Mouse (Mus musculus) adrenal gland, postnatal 10 days (tissue): ENCODE measurements at regions not wholly inside any gene's neighbourhood (a gene's known extent, or its start where the extent isn't known, plus 50 kb on each side); places are given as distances from the start of the nearest gene placed in this dataset.
"Not testable (repeated sequence)": the region's sequence is repeated elsewhere in the genome, so short reads cannot be mapped to it uniquely, and the experiment has no call there.

Experiments
- DNase-seq: peaks from one replicate; pipeline ENCODE4 v3.0.0; 2021; ENCODE audit warnings: mixed read lengths

DNA sequence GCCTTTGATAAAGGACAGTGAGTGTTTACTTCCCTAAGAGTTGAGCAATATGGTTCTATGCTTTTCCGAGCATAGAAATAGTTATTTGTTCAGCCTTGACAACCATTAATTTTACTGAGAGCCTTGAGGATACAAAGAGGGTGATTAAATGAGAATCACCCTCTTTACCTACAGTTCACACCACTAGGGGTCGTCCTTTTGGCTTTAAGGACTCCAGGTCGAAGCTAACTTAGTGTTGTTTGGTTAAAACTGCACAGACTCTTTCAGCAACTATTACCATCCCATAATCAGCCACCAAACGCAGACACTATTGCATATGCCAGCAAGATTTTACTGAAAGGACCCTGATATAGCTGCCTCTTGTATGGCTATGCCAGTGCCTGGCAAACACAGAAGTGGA is 559.2 kb upstream of the 2610301B20Rik start:
- no peak for DNase-seq

DNA sequence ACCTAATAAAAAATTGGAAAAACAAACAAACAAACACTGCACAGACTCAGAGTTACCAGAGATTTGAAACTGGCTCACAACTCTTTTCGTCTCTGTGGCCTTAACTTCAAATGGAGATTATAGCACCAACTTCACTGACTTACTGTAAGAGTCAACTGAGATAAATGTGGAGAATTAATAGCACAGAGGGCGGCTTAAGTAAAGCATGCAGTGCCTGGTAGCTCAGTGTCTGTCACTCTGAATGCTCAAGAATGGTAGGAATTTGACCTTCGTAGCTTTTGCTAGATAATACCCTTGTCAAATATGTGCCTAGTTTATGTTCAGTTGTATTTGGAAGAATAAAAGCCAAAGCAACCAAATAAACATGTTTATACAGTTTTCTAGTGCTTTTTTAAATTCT is 558.4 kb upstream of the 2610301B20Rik start:
- no peak for DNase-seq

DNA sequence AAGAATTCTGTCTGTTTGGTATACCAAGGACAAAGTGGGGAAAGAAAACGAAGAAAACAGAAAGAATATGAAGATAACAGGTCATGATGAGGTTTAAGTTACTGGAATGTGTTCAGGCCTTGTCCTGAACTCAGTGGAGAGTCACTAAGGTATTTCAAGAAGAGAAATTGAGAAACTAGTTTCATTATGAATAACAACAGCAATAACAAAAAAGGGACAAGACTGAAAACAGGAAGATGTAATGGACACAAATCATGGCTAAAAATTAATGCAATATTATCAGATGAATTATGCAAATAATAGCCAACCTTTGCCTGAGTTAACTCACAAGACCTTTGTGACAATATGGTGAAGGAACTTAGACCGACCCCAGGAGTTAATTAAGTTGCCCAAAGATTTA is 530.2 kb upstream of the 2610301B20Rik start:
- no peak for DNase-seq

DNA sequence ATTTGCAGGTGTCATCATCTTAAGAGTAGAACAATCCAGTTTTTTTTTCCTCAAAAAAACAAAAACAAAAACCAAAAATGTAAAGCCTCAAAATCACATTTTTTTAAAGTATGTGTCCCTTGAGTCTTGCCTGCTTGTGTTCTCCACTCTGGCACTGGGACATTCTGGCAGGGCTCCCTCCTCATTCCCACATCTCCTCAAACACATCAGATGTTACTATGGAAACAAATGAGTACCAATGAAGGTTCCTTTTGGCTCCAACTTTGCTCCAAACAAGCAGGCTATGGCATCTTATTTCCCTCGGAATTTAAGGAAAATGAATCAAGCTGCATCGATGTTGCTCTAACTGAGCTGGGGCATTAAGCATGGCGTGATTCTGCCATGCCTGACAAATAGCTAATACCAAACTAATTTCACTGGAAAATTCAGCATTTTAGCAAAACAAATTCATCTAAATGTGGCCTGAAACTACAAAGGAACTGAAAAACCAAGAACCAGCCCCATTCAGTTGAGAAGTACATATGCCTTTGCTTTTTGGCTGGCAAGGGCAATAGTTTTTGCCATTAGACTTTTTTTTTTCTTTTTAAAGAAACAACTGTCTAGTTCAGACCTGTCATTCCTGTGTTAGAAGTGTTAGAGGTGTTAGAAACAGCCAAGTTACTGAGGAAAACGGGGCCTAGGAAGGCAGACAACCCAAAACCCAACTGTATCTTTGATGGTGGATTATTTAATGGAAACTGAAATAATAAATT is 522.2 kb upstream of the 2610301B20Rik start:
- no peak for DNase-seq

DNA sequence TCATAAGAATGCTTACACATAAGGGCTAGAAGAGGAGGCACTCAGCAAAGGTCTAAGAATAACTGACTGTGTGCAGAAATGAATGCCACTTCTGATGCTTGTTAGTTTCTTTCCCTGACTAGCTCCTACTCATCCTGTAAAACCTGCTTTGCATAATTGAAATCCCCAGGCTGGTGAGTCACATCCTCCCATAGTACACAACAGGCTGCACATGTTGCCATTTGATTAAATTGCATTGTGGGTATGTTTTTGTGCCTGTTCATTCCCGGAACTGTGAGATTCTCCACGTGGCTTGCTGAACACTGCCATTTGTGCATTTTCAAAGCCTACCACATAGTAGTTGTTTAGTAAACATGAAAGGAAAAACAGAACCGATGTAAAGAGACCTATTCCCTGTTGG is 516.7 kb upstream of the 2610301B20Rik start:
- no peak for DNase-seq

DNA sequence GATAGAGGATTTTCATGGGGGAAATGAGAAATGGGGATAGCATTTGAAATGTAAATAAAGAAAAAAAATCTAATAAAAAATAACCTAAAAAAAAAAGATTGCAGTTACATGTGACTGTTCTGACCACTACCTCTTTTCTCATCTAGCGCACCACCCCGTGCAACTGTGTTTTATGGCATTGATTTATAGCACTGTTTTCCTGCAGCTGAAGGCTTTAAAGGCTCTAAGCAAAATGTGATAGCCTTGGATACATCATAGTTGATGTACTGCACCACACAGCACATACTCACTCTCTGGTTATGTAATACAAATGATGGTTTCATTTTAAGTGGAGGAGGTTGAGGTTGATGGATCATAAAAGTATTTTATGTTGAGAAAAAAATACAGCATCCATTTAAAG is 484.5 kb upstream of the 2610301B20Rik start:
- no peak for DNase-seq

DNA sequence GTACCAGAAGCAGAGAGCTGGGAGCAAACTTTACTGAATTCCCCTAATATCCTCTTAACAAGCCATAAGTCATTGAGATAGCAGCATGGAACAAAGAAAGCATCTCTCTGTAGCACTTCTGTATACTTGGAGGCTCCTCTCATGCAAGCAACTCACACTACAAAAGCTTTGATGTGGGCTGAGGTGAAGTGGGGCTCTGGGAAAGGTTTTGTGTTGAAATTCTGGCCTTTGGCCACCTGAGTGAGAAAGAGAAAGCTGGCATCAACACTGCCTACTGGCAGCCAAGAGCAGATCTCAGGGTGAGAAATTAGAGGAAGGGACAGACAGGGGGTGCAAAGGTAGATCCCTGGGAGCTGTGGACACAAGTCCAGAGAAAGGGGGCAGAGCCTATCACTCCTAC is 477.0 kb upstream of the 2610301B20Rik start:
- DNase-seq = peak; percentile 15

DNA sequence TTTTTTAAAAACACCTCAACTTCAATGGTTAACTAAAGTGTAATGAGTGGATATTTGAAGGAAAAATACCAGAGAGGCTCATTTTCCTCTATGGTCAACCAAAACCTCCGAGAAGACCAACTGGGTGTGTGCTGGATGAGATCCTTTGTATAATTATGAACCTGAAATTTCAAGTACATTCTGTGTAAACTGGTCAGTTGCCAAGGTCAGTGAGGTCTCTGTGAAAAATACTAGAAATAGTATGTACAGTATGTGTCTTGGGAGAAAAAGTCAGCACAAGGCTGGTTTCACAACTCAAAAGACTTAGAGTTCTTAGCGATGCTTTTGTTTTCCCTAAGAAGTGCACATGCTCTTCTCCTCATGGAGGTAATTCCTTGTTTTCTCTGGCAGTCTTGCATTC is 476.2 kb upstream of the 2610301B20Rik start:
- no peak for DNase-seq

DNA sequence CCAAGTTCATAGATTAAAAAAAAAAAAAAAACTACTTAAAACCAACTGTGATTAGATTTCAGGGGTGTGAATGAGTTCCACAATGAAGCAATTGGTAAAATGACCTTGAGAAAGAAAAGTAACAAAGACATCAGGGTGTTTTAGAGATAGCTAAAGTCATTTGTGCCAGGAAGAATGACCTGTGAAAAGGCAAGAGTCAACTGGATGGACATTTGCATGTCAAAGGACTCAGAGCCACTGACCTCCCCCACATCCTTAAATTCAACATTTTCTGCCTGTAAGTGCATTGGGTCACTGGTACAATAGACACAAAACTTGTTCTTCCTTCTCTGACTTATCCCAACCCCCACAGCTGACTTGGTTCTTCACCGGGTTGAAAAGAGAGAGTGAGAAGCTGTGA is 474.6 kb upstream of the 2610301B20Rik start:
- DNase-seq = no peak

DNA sequence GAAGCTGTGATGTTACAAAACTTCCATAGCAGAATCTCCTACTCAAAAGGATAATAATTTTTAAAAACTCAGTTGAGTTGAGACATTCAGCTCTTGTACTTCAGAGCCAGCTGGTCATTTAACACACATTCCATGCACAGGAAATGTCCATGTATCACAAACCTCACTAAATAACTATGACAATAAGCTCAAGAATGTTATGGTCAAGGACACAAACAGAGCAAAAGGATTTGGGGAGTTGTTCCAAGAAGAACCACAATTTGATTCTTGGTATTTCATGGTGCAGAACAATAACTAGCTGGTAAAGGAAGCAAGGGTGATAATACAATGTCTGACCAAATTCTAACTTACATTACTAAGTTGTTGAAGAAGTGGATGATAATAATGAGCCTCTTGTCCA is 471.4 kb upstream of the 2610301B20Rik start:
- DNase-seq = no peak

DNA sequence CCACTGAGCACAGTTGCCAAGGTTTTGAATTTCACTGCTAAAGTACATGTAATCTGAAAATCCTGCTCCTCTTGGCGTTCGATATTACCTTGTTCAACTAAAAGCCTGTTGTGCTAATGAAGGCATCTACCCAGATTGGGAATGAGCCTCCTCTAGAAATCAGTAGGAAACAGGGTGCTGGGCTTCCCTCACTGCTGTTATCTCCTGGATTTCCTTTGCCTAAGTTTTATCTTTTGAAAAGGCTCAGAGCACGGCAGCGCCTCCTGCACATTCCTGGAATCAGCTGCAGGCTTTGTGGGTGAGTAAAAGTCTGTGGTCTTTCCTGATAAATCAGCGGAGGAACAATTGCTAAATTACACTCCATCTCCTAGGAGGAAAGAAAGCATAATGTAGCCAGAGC is 469.9 kb upstream of the 2610301B20Rik start:
- no peak for DNase-seq

DNA sequence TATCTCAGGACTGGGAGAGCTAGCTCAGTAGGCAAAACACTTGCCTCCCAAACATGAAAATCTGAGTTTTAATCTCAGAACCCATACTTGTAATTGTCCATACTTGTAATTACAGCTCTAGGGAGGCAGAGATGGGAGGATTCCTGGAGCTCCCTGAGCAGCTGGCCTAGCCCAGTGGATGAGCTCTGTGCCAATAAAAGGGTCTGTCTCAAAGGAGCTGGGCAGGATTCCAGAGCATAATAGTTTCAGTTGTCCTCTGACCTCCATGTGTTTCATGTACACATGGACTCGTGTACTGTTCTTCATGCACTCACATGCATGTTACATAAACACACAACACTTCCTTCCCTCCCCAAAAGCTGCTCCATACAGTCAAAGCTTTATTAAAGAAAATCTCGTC is 469.2 kb upstream of the 2610301B20Rik start:
- no peak for DNase-seq

DNA sequence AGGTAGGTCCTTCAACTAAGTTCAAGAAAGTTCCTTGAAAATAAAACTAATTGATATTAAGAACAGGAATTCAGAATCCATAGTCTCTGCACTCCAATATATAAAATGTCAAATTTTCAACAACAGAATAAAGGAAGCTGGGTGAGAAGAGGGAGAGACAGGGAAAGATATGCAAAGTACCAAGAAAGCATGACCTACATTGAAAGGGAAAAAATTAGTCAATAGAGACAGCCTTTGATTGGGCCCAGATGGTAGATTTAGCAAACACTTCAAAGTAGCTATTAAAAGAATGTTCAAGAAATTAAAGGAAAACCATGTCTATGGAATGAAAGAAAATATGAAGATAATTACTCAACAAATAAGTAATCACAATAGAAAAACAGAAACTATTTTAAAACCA is 460.0 kb upstream of the 2610301B20Rik start:
- DNase-seq = no peak

DNA sequence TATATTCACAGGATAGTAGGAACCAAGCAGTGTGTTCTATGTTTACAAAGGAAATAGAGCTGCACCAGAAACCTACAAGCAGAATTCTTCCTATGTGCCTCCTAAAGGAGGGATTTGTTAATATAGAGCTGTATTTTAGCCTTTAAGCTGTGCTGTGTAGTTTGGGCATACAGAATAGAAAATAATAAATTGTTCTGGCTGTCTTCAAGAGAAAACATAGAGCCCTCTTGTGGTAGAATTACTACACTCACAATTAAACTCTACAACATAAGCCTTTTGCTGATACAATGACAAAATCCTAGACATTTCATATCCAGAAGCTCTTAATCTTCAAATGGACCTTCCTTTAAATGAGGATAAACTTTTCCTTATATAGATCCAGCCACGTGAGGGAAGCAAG is 452.9 kb upstream of the 2610301B20Rik start:
- DNase-seq = no peak

DNA sequence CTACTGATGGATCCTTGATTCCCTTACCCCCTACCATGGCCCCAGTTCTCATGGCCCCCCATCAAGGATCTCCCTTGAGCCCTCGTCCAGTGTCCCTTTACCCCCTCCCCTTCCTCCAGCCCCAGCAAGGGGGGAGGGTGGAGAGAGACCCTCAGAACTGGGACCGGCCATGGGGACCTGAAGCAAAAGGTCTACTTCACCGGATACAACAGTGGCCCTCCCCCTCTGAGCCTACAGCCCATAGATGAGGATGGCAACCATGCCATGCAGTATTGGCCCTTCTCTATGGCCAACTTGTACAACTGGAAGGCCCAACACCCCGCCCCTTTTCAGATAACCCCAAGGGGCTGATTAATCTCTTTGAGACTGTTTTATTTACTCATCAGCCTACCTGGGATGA is 439.9 kb upstream of the 2610301B20Rik start:
- no peak for DNase-seq

DNA sequence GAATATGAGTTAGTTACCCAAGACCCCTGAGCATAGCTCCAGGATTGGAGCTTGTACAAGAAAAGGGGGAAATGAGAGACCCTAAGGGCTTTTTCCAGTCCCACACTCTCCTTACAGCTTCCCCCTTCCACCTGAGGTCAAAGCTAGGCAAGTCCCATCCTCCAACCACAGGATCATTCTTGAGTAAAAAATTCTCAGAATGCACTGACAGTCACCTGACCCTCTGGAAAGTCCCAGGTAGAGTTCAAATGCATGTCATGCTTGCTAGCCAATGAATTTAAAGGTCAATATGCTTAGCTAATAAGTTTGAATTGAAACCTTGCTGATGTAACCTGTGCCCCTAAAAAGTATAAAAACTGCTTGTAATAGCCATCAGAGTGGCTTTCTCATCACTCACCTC is 434.4 kb upstream of the 2610301B20Rik start:
- DNase-seq = not testable (repeated sequence)

DNA sequence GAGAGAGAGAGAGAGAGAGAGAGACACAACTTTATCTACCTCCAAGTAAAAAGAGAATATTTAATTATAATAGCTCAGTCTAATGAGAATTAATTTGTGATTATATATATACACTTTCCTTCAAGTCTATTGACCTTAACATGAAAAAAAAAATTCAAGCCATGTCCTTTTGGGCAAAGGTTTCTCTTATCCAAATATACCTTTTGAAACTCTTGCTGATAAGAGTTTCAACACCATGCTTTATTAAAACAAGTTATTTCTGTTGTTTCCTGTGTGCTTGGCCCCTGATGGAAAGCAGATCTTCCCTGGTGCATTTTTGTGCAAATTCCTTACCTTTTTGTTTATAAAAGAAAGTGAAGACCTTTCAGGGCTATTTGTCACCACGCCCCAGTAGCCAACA is 414.7 kb upstream of the 2610301B20Rik start:
- no peak for DNase-seq

DNA sequence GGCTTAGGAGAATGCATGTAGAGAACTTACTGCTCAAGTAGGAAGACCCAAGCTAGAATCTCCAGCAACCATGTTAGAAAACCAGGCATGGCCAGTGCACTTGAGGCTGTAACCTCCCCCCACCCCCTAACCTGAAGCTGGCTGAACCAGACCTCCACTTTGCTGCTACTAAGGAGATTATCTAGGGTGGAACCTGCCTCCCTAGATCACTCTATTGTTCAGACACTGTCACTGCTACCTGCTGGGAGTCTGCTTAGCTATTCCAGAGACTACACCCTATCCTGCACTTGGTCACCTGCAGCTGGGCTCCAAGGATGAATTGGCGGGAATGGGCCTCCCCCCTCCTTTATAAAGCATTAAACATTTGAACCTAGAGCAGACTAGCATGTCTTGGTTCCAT is 393.4 kb upstream of the 2610301B20Rik start:
- no peak for DNase-seq

DNA sequence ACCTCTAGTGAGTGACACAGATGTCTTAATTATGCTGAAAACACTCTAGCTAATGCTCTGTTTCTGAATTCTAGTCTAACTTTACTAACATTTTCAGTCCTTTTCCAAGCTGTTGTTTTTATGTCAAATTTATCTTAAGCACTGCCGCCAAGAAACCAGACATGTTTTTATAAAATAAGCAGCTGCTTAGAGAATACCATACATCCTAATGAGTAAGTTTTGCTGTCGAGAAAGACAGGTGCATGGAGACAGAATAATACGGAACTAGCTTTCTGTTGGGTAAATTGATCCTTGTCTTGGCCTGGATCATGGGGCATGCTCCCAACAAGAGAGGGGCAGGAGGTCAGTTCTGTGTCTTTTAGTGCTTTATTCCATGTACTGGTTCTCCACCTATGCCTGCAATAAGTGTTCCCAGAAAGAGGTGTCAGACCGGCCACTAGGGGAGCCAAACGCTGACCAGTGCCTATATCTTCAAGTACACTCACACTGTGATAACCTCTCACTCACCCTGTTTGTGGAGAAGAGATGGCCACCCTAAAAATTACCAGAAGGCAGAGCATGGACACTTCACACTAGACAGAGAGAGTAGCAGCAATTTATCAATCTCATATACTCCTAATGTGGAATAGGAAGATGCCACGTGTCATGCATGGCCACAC is 366.0 kb upstream of the 2610301B20Rik start:
- DNase-seq = peak; percentile 19

DNA sequence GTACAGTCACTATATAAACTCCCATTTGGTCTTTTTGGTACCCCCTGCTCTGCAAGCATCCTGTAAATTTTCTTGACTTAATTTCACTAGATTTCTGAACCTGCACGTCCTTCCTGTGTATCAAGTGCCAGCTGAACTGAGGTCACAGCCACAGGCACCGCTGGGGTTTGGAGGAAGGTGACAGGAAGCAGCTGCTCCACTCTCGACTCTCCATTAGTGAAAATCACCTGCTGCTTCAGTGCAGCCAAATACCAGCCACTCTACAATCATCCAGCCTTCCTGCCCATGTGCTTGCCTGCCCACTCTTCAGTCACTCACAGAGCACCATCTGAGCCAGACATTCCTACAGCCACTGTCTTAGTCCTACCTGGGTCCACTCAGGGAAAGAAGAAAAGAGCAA is 364.3 kb upstream of the 2610301B20Rik start:
- DNase-seq = no peak

DNA sequence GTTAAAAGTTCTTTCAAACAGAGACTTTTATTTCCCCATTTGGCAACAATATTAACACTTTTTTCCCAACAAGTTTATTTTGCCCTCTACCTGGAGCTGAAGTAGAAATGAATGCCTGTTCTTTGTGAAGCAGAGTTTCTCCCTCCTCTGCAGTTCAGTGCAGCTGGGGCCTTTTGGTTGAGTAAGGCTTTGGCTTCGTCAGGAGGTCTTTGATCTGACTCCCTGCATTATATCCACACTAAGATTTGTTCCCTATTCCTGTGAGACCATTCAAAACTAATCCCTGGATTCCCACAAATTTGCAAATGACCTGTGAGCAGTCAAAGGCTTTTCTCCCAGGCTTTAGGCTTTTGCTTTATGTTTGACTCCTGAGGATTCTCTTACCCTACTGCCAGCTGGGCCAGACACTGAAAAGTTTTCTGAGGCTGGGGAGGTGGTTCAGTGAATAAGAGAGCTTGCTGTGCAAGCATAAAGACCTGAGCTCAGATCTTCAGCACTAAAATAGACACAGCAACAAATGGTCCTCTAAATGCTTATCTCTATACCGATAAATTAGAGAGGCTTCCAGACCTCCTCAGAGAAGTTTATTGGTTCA is 323.5 kb upstream of the 2610301B20Rik start:
- DNase-seq = no peak

DNA sequence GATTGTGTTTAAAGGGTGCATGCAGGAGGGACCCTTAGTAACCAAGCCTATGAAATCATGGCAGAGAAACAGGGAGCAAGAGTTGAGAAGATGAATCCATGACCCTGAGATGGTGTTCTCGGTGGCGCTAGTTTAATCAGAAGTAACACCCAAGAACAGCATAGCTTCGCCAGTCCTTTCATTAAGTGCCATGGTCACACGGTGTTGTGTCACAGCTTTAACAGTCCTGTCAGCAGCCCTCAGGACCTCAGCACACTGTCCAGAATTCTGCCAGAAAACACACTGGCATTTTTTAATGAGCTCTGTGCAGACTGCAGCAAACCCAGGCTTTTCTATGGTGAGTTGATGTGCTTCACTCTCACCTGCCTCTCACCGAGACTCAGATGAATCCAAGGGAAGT is 320.6 kb upstream of the 2610301B20Rik start:
- no peak for DNase-seq

DNA sequence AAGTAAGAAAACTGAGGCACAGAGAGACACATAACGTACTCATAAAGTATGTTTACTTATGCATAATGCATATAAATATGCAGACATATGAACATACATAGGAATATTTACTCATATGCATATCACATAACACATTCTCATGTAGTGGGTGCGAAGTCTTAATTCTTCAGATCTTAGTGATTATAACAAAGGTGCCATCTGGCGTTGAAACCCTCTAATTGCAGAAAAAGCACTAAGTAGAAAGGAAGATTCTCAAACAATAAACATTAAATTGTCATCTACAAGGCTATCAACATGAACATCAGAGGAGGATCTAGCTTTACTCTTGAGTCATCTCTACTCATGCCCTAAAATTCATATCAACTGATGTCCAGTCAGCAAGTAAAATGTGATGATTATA is 314.2 kb upstream of the 2610301B20Rik start:
- DNase-seq = no peak

DNA sequence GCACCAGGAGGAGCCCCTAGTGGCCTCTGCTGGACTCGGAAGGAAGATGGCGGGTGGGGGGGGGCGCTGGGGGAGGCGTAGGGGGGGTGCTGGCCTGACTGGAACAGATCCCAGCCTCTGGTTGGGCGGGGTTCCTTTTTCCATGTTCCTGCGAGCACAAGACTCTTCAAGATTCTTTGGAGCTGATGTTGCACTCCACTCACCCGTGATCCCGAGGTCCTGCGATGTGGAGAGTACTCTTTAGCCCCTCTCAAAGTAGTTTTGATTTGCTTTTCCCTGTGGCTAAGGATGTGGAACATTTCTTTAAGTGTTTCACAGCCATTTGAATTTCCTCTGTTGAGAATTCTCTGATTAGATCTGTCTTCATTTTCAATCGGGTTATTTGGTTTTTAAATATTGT is 269.8 kb upstream of the 2610301B20Rik start:
- DNase-seq = no peak
